Mouse (Mus musculus) small intestine, adult 2 months (tissue): ENCODE measurements around the gene Rack1.
"Not testable (repeated sequence)": the region's sequence is repeated elsewhere in the genome, so short reads cannot be mapped to it uniquely, and the experiment has no call there.

Experiments
- CTCF ChIP-seq: fragments of 200-500 bp; IDR thresholded peaks from 2 replicates; pipeline ENCODE4 v1.5.1; 2012; ENCODE audit warnings: low read depth, mild to moderate bottlenecking, control low read depth, inconsistent platforms, low read length, moderate library complexity, mixed read lengths; ENCODE audit not compliant: insufficient replicate concordance, insufficient read length; ENCODE audit errors: extremely low read depth
- POLR2A ChIP-seq: fragments of 200-500 bp; IDR thresholded peaks from 2 replicates; pipeline ENCODE4 v1.6.1; 2012; ENCODE audit warnings: low read depth, mild to moderate bottlenecking, control low read depth, inconsistent platforms, low read length, moderate library complexity

- not testable (repeated sequence) for TF ChIP-seq POLR2A, CTCF
These were observed 21.2 kb downstream of the Rack1 start for GRCm38 (mm10) chr11:48821299-48821698.
